16 mouse cellular contexts compared by ENCODE assay signal in genomic region chr3:157847338-157848284, GRCm38 (mm10).
DNase-seq lines count a peak whose midpoint lies in the region; ATAC-seq lines count a peak whose summit lies in the region.
"Had no signal": no experiment of that assay in that cellular context is flagged by ENCODE, and none has a peak within 500 bp of the region (broad histone marks: within the 10 kb centered on the region; RNA-seq: fewer than 3 reads in every experiment).

No protein-coding gene starts in this region.

- ATAC-seq in heart, embryonic 15.5 days (replicated peaks; ENCODE audit: insufficient number of reproducible peaks, insufficient read depth, low FRiP score, low read depth), result peak; percentile 70; the same call in 1 of the 2 replicates
- ATAC-seq in neural tube, embryonic 15.5 days (ENCODE audit: low FRiP score), result peak; percentile 31; the same call in 1 of the 2 replicates
- ATAC-seq in intestine, embryonic 15.5 days, result peak; percentile 83
- no peak for ATAC-seq in erythroblast, adult 5-6 weeks (replicated peaks; ENCODE audit: low FRiP score, poor library complexity, severe bottlenecking)
- ATAC-seq: CD4-positive, CD25-positive, alpha-beta regulatory T cell, adult 4 months; midbrain, embryonic 16.5 days had no signal

- peaks cover 14% of the 10 kb centered on the region for H3K4me1 ChIP-seq in heart, embryonic 15.5 days (replicated peaks)
- no peaks in the 10 kb centered on the region for H3K4me1 ChIP-seq in neural tube, embryonic 15.5 days
- no peaks in the 10 kb centered on the region for H3K4me1 ChIP-seq in intestine, embryonic 15.5 days (replicated peaks)
- H3K4me1 ChIP-seq: limb, embryonic 12.5 days; liver, embryonic 15.5 days; neural tube, embryonic 13.5 days had no signal

- H3K27ac ChIP-seq in heart, embryonic 15.5 days, result peak overlapping the region; percentile 75
- H3K27ac ChIP-seq in neural tube, embryonic 15.5 days (replicated peaks), result no peak overlapping the region
- H3K27ac ChIP-seq in intestine, embryonic 15.5 days, result no peak overlapping the region
- H3K27ac ChIP-seq: limb, embryonic 12.5 days; liver, embryonic 15.5 days; neural tube, embryonic 13.5 days had no signal

- H3K9ac ChIP-seq in heart, embryonic 15.5 days, result no peak overlapping the region
- no peak overlapping the region for H3K9ac ChIP-seq in neural tube, embryonic 15.5 days (replicated peaks)
- no peak overlapping the region for H3K9ac ChIP-seq in intestine, embryonic 15.5 days
- H3K9ac ChIP-seq: limb, embryonic 12.5 days; liver, embryonic 15.5 days; neural tube, embryonic 13.5 days had no signal

- H3K36me3 ChIP-seq in heart, embryonic 15.5 days, result no peaks in the 10 kb centered on the region
- no peaks in the 10 kb centered on the region for H3K36me3 ChIP-seq in neural tube, embryonic 15.5 days
- no peaks in the 10 kb centered on the region for H3K36me3 ChIP-seq in intestine, embryonic 15.5 days
- H3K36me3 ChIP-seq: limb, embryonic 12.5 days; liver, embryonic 15.5 days; neural tube, embryonic 13.5 days had no signal

- H3K27me3 ChIP-seq in heart, embryonic 15.5 days, result no peaks in the 10 kb centered on the region
- no peaks in the 10 kb centered on the region for H3K27me3 ChIP-seq in neural tube, embryonic 15.5 days (replicated peaks)
- H3K27me3 ChIP-seq in intestine, embryonic 15.5 days (replicated peaks), result no peaks in the 10 kb centered on the region
- H3K27me3 ChIP-seq: limb, embryonic 12.5 days; liver, embryonic 15.5 days; neural tube, embryonic 13.5 days had no signal

- no peak for DNase-seq in heart, postnatal 25 days (ENCODE audit: low spot score)
- DNase-seq in neural tube, embryonic 10.5 days (ENCODE audit: extremely low spot score, low spot score), result no peak
- DNase-seq in lung, adult 18-20 months, result no peak
- DNase-seq: cerebellum, adult 9-10 months; gastrocnemius, postnatal 25 days; kidney, postnatal 25 days; lung, postnatal 4 days had no signal

- intact Hi-C loops in heart, postnatal 25 days (cut with DNase I), result no loop called here

- H3K9me3 ChIP-seq in heart, embryonic 15.5 days (replicated peaks), result no peaks in the 10 kb centered on the region
- H3K9me3 ChIP-seq in neural tube, embryonic 15.5 days (replicated peaks), result no peaks in the 10 kb centered on the region
- H3K9me3 ChIP-seq in intestine, embryonic 15.5 days, result no peaks in the 10 kb centered on the region
- H3K9me3 ChIP-seq: limb, embryonic 12.5 days; liver, embryonic 15.5 days; neural tube, embryonic 13.5 days had no signal

- 15% methylated on average over 7 of the region's 7 CpGs for WGBS in heart, embryonic 15.5 days
- WGBS in neural tube, embryonic 15.5 days, result 62% methylated on average over 7 of the region's 7 CpGs
- WGBS in intestine, embryonic 15.5 days, result 32% methylated on average over 7 of the region's 7 CpGs

- H3K4me3 ChIP-seq in heart, embryonic 15.5 days, result no peak overlapping the region
- no peak overlapping the region for H3K4me3 ChIP-seq in neural tube, embryonic 15.5 days (replicated peaks)
- no peak overlapping the region for H3K4me3 ChIP-seq in intestine, embryonic 15.5 days (replicated peaks)
- H3K4me3 ChIP-seq: limb, embryonic 12.5 days; liver, embryonic 15.5 days; neural tube, embryonic 13.5 days had no signal

- H3K4me2 ChIP-seq in heart, embryonic 15.5 days, result 0 out of 2 replicates have a peak overlapping the region, but pooled peaks have one; percentile 10
- H3K4me2 ChIP-seq in neural tube, embryonic 15.5 days, result no peak overlapping the region
- no peak overlapping the region for H3K4me2 ChIP-seq in intestine, embryonic 15.5 days (replicated peaks)
- H3K4me2 ChIP-seq: limb, embryonic 12.5 days; liver, embryonic 15.5 days; neural tube, embryonic 13.5 days had no signal
